Mouse (Mus musculus) testis, postnatal 14 days (tissue): ENCODE results near the gene Ush1g.

Experiments used
- DNase-seq: peaks from one replicate; pipeline ENCODE4 v3.0.0; 2021; ENCODE audit warnings: low spot score

Ush1g gene

DNA sequence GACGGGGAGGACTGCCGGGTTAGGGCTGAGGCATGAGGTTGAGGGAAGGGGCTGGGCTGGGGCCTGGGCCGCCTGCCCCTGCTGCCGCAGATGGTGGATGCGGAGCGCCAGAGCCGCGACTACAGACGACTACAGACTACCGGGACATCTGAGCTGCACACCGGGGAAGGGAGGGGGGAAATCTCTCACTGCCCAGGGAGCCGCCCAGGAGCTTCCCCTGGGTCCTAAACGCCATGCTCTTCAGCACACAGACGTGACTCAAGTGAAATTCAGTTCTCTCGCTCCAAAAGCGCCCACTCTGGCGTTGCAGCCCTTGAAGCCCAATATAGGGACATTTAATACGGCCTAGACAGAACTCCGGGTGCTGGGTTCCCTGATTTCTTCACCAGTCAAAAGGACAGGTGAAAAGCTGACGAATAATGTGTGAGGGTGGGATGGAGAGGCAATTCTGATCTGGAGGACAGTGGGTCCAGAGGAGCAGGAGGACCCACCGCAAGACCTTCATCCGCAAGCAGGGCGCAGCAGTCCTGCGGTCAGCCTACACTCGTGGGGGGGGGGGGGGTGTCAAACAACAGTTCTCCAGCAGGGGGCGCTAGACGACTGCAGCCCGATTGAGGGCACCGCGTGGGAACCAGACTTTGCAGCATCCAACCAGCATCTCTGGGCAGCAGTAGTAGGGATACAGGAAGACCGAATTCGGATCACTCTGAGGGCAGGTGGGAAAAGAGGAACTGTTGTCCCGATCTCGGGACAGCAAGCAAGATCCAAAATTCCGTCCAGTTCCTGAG is at the start of gene Ush1g:
Gene Ush1g (minus strand): TSS at position 136 of the 788 bp plus-strand sequence.
- DNase-seq = no peak

DNA sequence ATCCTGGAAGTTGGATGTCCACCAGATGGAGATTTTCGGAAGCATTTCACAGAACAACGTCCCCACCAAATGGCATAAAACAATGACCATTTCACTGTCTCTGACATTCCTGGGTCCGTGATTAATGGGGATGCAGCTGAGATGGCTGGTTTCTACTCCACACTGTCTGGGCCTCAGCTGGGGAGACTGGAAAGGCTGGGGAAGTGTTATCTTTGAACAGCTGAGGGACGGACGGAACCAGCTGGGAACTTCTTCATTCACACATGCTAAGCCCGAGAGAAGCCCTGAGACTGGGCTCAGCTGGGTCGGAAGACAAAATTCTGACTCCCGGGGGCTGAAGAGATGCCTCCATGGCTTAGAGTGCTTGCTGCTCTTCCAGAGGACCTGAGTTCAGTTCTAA is 49.5 kb upstream of the Ush1g start:
- no peak for DNase-seq

DNA sequence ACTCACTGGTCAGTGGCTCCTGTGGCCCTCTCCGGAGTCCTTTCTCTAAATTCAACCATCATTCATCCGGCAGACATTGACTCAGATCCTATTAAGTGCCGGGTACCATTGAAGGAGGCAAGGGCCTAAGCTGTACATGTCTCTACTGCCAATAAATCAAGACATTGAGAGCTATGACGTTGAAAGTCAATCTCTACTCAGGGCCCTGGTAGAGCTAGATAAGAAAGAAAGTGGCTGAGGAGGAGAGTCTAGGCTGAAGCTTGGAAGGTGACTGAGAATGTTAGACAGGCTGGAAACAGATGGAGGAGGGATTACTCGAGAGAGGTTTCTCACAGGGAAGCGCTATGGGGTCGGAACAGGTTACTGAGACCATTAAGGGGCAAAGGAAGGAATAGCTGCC is 48.5 kb upstream of the Ush1g start:
- no peak for DNase-seq

DNA sequence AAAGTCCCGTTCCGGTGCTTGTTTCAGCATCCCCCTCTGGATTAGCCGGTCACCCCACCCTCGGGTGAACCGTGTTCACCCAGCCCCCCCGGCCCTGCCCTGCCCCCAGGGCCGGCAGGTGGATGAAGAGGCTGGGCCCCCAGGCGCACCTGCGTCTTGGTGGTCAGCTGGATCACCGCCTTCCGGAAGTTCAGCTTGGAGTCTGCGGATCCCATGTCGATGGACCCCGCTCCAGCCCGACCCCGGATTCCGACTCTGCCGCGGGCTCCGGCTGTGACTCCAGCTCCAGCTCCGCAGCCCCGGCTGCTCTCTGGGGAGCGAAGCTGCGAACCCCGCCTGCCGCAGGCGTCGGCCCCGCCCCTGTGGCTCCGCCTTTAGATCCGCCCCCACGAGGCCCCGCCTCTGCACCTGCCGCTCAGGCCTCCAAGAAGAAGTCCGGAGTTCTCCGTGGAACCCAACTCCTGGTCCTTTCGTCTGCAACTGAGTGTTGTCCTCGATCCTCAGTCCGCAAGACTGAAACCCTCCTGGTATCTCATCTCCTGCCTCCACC is 45.6 kb upstream of the Ush1g start, which contains the start of gene Hid1:
Gene Hid1 (minus strand): TSS at position 362 of the 550 bp plus-strand sequence.
- DNase-seq = peak; percentile 77

DNA sequence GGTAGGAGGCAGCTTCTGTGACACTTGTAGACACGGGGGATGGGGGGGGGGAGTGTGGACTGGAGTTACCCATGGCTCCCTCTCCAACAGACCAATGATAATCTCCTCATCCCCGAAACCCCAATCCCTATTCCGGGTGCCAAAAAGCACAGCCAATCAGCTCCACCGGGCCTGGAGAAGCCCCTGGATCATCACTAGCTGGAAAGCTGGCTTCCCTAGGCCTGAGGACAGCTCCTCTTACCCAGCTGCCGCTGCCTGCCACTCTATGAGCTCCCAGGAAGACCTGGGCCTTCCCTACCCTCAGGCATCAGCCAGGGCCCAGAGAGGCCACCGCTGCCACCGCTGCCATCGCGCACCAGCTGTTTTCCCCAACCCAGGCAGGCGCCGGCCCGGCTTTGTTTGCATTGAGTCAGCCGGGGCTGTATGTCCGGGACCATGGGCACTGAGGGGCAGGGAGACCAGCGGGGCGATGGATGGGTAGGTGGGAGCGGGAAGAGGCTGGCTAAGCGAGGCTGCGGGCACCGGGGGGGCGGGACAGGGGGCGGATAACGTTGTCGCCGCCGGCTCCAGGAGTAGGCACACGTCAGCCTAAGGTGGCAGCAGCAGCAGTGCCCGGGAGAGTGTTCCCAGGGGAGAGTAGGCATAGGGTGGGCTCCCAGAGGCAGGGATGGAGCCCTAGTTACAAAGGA is 45.0 kb upstream of the Ush1g start:
- DNase-seq = no peak

DNA sequence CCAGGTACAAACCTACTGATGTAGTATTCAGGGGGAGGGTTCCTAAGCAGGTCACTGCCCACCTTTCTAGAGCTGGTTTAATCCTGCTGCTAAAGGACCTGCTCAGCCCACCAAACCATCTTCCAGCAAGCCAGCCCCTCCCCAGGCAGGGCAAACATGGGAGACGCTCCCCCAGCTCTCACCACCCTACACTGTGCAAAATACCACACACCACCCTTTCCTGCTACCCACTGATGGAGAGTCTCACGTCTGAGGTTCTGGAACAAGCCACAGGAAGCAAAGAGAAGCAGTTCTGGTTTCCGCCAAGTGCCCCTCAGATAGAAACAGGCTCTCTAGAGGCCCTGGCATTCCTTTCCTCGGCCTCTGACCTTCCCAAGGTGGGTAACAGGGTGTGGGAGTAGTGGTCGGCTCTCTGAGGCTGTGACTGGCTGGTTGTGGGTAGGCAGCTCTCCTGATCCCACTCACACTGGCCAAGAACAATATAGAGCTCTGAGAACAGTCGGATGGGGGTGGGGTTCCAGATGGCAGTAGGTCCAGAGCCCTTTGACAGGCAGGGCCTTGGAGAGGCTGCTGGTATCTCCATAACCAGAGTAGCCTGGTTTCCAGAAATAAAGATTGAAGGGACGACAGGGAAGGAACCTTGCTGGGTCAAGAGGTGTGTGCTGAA is 44.3 kb upstream of the Ush1g start:
- no peak for DNase-seq

DNA sequence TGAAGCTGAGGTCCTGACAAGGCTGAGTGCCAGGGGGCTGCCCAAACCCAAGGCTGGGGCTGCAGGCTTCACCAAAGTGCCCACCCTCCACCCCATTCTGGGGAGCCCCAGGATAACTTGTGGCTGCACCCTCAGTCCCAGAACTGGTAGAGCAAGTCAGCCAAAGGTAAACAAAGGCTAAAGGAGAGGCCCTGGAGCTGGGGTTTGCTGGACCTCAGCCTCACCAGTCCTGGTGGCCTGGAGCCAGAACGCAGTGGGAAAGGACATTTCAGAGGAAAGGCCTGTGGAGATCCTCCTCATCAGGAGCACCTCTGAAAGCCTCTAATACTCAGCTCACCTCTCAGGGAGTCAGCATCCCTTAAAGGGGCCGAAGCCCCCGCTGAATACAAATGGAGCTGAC is 42.3 kb upstream of the Ush1g start:
- no peak for DNase-seq

DNA sequence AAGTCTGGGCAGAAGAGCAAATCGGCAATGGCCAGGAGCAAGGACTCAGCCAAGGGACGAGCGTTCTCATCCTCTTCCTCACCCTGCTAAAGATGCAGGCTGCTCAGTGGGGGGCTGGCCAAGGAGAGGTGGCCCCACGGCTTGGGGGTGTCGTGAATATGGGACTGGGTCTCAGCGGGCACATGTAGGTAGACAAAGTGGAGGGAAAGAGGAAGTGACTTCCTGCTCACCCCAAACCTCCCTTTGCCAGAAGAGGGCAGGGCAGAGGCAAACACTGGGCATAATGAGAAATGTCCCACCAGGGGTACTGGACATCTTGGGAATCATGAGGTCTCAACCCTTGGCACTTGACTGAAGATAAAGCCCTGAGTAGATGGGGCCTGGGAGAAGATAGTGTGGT is 37.9 kb upstream of the Ush1g start:
- no peak for DNase-seq

DNA sequence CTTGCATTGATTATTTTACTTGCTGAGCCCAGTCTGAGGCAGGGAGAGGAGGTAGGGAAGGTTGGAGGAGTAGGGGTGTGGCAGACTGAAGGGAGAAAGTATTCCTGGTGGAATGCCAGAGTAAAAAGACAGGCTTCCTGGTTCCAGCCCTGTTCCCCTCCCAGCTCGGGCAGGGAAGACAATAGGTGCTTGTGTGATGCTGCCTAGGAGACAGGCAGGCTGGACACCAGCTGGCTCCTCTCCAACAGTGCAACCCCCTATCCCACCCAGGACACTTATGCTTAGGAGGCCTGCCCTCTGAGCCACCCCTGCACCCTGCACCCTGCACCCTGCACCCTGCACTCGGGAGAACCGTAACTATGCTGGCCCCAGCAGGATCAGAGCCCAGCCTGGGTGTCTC is 37.5 kb upstream of the Ush1g start:
- no peak for DNase-seq

DNA sequence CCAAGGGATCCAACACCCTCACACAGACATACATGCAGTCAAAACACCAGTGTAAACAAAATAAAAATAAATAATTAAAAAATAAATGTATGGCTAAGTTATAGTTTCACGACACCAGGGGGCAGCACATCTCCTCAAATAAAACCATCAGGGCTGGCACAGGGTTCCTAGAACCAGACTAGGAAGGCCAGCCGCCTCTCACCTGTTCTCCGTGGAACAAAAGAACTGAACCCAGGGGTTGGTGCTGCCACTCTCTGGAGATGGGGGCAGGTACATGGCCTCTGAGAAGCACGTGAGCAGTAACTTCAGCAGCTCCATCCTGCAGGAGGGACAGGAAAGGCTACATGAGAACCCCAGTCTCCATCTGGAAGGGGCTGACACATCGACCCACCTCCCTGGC is 36.6 kb upstream of the Ush1g start:
- no peak for DNase-seq

DNA sequence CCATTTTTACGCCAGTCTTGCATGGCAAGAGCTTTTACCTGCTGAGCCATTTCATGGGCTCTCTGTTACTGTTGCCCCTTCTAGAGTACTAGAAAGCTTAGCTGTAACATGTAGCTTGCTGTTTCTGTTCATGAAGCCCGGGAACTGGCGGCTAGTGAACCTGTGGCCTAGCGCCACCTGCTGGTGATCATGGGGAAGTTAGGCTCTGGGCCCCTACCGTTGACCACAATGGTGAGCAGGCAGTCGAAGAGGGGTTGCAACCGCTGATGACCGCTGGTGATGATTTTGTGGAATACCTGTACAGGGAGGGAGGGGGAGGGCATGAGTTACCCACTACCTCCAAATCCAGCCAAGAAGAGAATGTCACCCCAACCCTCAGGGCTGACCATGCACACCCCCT is 32.3 kb upstream of the Ush1g start:
- DNase-seq = peak; percentile 64

DNA sequence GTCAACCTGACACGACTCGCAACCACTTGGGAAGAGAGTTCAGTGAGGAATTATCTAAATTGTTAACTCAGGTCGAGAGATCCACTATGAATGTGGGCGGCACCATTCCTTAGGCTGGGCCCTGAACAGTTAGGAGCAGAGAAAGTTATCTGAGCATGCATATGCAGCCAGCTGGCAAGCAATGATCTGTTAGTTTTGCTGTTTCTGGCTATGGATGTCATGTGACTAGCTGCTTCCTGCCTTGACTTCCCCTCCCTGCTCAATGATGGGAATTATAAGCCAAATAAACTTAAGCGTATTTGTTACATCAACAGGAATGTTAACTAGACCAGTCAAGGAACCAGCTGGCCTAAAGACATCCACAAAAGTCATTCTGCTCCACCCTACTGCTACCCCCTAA is 31.5 kb upstream of the Ush1g start:
- no peak for DNase-seq

DNA sequence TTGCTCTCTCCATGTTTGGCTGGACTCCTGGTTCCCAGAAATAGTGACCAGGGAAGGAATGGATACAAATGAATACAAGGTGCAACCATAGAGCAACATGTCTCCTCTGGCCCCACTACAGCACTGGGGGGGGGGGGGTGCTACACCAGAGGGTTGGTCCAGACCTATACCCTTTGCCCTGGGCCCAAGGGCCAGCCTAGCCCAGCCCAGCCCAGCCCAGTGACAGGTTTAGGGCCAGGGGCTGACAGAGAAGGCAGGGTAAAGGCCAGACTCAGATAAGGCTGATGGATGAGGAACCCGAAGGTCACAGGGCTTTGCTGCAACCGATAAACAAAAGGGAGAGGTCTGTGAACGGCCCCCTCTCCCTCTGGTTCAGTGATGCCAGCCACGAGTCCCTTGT is 28.1 kb upstream of the Ush1g start:
- DNase-seq = no peak

DNA sequence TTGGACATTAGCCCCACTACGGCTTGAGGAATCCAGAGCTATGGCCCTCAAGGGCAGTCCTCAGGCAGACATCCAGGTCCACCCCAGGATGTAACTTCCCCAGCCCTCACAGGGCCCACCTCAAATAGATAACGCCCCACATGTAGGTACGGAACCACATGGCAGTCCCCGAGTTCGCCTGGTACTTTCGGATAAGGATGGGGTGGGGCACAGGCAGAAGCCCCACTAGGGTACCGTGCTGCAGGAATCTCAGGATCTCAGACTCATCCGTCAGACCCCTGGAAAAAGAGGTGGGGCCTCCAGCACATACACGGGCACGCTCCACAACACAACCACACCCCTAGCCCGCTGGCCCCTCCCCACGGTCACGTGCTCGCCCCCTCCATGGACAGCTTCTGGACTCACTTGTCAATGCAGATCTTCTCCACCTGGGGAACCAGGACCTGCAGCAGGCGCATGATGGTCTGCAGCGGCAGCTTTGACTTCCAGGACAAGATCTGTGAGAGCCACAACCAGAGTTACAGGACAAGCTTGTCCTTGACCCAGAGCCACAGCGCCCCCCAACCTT is 26.9 kb upstream of the Ush1g start:
- DNase-seq = no peak

DNA sequence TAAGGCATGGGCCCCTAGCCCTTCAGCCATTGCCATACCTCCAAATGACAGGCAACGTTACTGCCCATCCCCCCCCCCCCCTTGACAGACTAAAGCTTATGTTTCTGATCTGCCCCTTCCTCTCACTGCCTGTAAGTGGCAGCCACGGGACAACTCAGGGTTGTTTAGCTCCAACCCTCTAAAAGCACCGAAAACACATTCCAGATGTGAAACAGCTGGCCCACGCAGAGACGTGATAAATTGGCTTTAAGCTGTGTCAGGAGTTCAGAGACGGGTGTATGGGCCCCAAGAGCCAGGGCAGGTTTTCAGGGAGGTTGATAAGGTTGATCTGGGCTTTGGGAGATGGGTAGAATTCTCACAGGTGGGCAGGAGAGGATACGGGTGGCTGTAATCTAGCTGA is 23.7 kb upstream of the Ush1g start:
- no peak for DNase-seq

DNA sequence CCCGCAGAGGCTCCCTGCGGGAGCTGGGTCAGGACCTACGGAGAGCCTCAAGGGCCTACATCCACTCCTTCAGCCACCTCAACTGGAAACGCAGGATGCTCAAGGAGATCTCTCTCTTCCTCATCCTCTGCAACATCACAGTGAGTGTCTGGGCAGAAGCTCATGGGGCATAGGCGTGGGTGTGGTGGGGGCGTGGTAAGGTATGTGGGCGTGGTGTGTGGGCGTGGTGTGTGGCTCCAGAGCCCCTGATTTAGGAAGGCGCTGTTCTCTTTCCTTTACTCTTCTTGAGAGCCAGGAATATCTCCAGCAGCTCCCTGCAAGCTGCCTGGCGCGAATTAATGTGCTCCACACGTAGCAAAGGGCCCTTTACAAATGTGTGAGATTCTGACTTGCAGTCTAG is 23.1 kb upstream of the Ush1g start:
- DNase-seq = no peak

DNA sequence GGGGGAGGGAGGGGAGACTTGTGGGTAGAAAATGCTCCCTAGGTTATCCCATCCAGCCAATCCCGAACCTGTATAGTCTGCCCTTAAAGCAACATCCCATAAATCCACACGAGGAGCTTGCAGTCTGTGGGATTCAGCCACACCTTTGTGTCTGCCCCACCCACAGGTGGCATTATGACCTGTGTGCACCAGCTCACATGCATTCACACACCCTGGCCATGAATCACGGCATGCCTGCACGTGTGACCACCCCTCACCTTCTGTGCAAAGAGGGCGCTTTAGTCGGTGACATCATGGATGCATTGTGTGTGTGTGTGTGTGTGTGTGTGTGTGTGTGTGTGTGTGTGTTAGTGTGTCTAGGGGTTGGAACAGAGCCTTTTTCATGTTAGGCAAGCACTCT is 20.0 kb upstream of the Ush1g start:
- DNase-seq = no peak

DNA sequence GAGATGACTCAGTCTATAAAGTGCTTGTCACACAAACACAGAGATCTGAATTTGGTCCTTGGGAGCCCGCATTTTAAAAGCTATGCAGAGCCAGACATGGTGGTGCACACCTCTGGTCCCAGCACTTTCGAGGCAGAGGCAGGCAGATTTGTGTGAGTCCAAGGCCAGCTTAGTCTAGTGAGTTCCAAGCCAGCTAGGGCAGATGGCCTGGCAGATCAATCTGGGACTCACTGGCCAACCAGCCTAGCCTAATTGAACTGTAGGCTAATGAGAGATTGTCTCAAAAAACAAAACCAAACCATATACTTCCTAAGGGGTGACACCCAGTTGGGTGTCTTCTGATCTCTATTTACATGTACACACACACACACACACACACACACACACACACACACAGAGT is 19.4 kb upstream of the Ush1g start:
- no peak for DNase-seq

DNA sequence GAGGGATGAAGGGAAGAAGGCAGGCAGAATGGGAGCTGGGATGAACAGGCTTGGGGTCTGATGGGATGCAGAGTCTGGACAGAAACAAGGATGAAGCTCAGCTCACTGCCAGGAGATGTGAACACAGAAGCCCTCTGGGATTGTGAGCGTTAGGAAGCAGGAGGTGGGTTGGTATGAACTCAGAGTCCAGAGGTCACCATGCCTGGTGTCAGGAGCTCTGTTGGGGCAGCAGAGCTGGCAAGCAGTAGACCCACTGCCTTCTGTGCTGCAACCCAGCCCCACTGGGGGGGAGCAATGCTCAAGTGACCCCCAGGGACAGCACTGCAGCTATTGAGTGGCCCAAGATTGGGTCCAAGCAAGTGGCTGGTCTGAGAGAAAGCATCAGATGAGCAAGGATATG is 16.0 kb upstream of the Ush1g start:
- no peak for DNase-seq

DNA sequence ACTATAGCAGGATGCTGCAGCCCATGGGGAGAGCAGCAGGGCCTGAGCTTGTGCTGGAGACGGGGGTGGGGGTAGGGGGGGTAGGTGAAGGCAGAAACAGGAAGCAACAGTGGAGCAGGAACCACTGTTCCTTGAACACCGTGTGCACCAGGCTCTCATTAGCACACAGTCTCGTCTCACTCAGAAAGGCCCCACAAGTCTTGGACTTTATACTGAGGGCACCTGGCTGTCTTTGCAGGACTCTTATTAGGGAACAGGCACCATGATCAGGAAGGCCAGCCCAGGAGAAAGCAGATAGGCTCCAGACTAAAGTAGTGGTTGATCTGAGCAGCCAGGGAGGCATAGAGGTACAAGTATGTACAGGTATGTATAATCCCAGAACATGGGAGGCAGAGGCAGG is 15.5 kb upstream of the Ush1g start:
- no peak for DNase-seq

DNA sequence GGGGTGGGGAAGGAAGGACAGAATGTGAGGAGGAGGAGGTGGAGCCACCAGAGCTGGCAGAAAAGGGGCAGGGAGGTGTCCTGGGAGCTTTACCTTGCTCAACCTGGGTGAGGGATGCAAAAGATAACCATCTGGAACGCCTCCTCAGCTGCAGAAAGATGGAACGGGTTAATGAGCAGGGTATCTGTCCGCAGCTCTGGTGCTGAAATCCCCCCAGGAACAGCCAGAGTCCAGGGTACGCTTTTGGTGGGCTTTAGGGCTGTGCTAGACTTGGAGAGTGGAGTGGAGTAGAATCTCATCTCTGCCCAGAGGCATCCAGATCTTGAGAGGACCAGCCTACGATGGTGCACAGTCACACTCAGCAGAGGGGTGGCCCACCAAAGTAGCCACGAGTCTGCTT is 14.3 kb upstream of the Ush1g start:
- no peak for DNase-seq

DNA sequence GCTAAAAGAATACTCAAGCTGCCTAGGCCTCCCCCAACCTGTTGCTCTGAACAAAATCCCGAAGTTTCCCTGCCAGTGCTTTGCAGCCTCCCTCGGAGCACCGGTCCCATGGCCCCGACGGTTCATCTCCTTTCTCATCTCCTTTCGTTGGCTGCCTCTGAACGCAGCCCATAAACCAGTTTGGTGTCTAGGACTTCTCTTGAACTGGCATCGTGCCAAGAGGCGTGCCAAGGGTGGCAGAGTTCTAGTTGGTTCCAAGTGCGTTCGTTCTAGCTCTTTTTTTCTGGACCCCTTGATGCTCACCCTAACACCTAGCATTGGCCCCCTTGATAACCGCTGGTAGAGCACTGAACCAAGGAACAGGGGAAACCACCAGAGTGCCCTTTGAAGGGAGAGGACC is 13.4 kb upstream of the Ush1g start:
- no peak for DNase-seq

DNA sequence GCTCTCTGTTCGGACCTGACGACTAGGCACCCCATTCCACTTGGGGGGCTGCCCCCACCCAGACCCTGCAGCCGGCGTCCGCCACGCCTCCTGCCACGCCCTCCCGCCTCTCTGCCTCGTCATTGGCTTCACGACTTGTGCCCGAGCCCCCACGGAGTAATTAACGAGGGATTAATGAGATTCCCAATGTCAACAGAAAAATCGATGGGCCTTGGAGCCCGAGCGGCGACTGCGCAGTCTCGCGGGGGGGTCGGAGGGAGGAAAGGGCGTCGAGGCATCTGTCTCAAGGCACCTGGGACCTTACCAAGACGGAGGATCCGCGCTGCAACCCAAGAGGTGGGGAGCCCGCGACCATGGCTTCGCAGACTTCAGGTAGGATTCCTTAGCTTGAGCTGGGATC is 12.7 kb upstream of the Ush1g start, which contains the start of gene Otop3:
Gene Otop3 (plus strand): TSS at position 201 of the 400 bp plus-strand sequence.
- no peak for DNase-seq
